Mouse (Mus musculus): ENCODE measurements around the gene Scamp3. TPM values are rescaled to one million over a fixed set of nuclear protein-coding genes. Genes with fewer than 3 reads are reported as not detected.

Gene Scamp3
- polyA plus RNA-seq, 1 experiment from 2014 or later = 79.6 TPM

GRCm38 (mm10) chr3:89218271-89218670 is 41.0 kb downstream of the Scamp3 start:
- Histone ChIP-seq H3K36me3 (ENCODE audit: inconsistent target) (no peaks in the 10 kb centered on the region), H3K4me3 (ENCODE audit: inconsistent target) (no peak overlapping the region), H3K27ac (no peak overlapping the region), H3K79me2 (ENCODE audit: inconsistent target) (peaks cover 3% of the 10 kb centered on the region; the same call in 1 of the 2 replicates)
- WGBS (ENCODE audit: missing documents) = 100% methylated on average over 1 of the region's 1 CpGs

GRCm38 (mm10) chr3:89219546-89219945 is 42.3 kb downstream of the Scamp3 start:
- Histone ChIP-seq H3K27ac (no peak overlapping the region), H3K4me3 (ENCODE audit: inconsistent target) (no peak overlapping the region), H3K36me3 (ENCODE audit: inconsistent target) (no peaks in the 10 kb centered on the region), H3K79me2 (ENCODE audit: inconsistent target) (no peaks in the 10 kb centered on the region)
- 58% methylated on average over 8 of the region's 8 CpGs for WGBS (ENCODE audit: missing documents)

- H3K79me2 ChIP-seq (ENCODE audit: inconsistent target) = no peaks in the 10 kb centered on the region
- 96% methylated on average over 5 of the region's 5 CpGs for WGBS (ENCODE audit: missing documents)
- H3K27ac ChIP-seq = no peak overlapping the region
- no peaks in the 10 kb centered on the region for H3K36me3 ChIP-seq (ENCODE audit: inconsistent target)
- H3K4me3 ChIP-seq (ENCODE audit: inconsistent target) = no peak overlapping the region
Measured at GRCm38 (mm10) chr3:89221167-89221566, 43.9 kb downstream of the Scamp3 start.

GRCm38 (mm10) chr3:89224796-89225195 is 47.5 kb downstream of the Scamp3 start:
- no peak overlapping the region for H3K27ac ChIP-seq
- H3K36me3 ChIP-seq (ENCODE audit: inconsistent target) = no peaks in the 10 kb centered on the region
- no peak overlapping the region for H3K4me3 ChIP-seq (ENCODE audit: inconsistent target)
- WGBS (ENCODE audit: missing documents) = 76% methylated on average over 11 of the region's 11 CpGs
- no peaks in the 10 kb centered on the region for H3K79me2 ChIP-seq (ENCODE audit: inconsistent target)

GRCm38 (mm10) chr3:89225321-89225815 is 48.1 kb downstream of the Scamp3 start:
- Histone ChIP-seq H3K4me3 (ENCODE audit: inconsistent target) (no peak overlapping the region), H3K36me3 (ENCODE audit: inconsistent target) (no peaks in the 10 kb centered on the region), H3K27ac (no peak overlapping the region), H3K79me2 (ENCODE audit: inconsistent target) (no peaks in the 10 kb centered on the region)
- WGBS (ENCODE audit: missing documents) = 92% methylated on average over 12 of the region's 12 CpGs

- H3K4me3 ChIP-seq (ENCODE audit: inconsistent target) = no peak overlapping the region
- no peaks in the 10 kb centered on the region for H3K36me3 ChIP-seq (ENCODE audit: inconsistent target)
- H3K79me2 ChIP-seq (ENCODE audit: inconsistent target) = no peaks in the 10 kb centered on the region
- WGBS (ENCODE audit: missing documents) = 64% methylated on average over 4 of the region's 4 CpGs
- no peak overlapping the region for H3K27ac ChIP-seq
Measured at GRCm38 (mm10) chr3:89225918-89226317, 48.6 kb downstream of the Scamp3 start.

- WGBS (ENCODE audit: missing documents) = 96% methylated on average over 11 of the region's 11 CpGs
Measured at GRCm38 (mm10) chr3:89226361-89226760, 49.1 kb downstream of the Scamp3 start.

GRCm38 (mm10) chr3:89226900-89227299 is 49.6 kb downstream of the Scamp3 start, which contains the start of gene Mtx1:
Gene Mtx1 (minus strand): TSS chr3:89227088.
- 26% methylated on average over 20 of the region's 21 CpGs for WGBS (ENCODE audit: missing documents)
- Histone ChIP-seq H3K4me3 (ENCODE audit: inconsistent target) (no peak within 1 kb of the TSS; the same call in 1 of the 2 replicates), H3K36me3 (ENCODE audit: inconsistent target) (no peaks in the 10 kb centered on the region), H3K27ac (no peak within 1 kb of the TSS), H3K79me2 (ENCODE audit: inconsistent target) (no peaks in the 10 kb centered on the region)

More at GRCm38 (mm10) chr3:89226361-89226760, 49.1 kb downstream of the Scamp3 start:
- H3K36me3 ChIP-seq (ENCODE audit: inconsistent target) = no peaks in the 10 kb centered on the region
- H3K4me3 ChIP-seq (ENCODE audit: inconsistent target) = no peak overlapping the region
- no peaks in the 10 kb centered on the region for H3K79me2 ChIP-seq (ENCODE audit: inconsistent target)
- no peak overlapping the region for H3K27ac ChIP-seq

GRCm38 (mm10) chr3:89227307-89228179 is 50.3 kb downstream of the Scamp3 start:
- Histone ChIP-seq H3K79me2 (ENCODE audit: inconsistent target) (no peaks in the 10 kb centered on the region), H3K36me3 (ENCODE audit: inconsistent target) (no peaks in the 10 kb centered on the region), H3K4me3 (ENCODE audit: inconsistent target) (peak overlapping the region; percentile 37; the same call in 1 of the 2 replicates), H3K27ac (no peak overlapping the region)
- 15% methylated on average over 41 of the region's 41 CpGs for whole genome bisulfite sequencing (ENCODE audit: missing documents)

GRCm38 (mm10) chr3:89228180-89228549 is 50.9 kb downstream of the Scamp3 start:
- H3K4me3 ChIP-seq (ENCODE audit: inconsistent target) = peak overlapping the region; percentile 37
- no peaks in the 10 kb centered on the region for H3K79me2 ChIP-seq (ENCODE audit: inconsistent target)
- no peaks in the 10 kb centered on the region for H3K36me3 ChIP-seq (ENCODE audit: inconsistent target)
- WGBS (ENCODE audit: missing documents) = 2% methylated on average over 20 of the region's 20 CpGs
- H3K27ac ChIP-seq = no peak overlapping the region

GRCm38 (mm10) chr3:89228836-89229235 is 51.6 kb downstream of the Scamp3 start, which contains the start of gene Muc1:
Gene Muc1 (plus strand): TSS chr3:89229057.
- 63% methylated on average over 10 of the region's 10 CpGs for WGBS (ENCODE audit: missing documents)
- H3K36me3 ChIP-seq (ENCODE audit: inconsistent target) = no peaks in the 10 kb centered on the region
- no peak within 1 kb of the TSS for H3K27ac ChIP-seq

GRCm38 (mm10) chr3:89229276-89229675 is 52.0 kb downstream of the Scamp3 start:
- Histone ChIP-seq H3K79me2 (ENCODE audit: inconsistent target) (no peaks in the 10 kb centered on the region), H3K27ac (no peak overlapping the region), H3K4me3 (ENCODE audit: inconsistent target) (no peak overlapping the region), H3K36me3 (ENCODE audit: inconsistent target) (no peaks in the 10 kb centered on the region)
- WGBS (ENCODE audit: missing documents) = 95% methylated on average over 4 of the region's 4 CpGs

More at GRCm38 (mm10) chr3:89228836-89229235, 51.6 kb downstream of the Scamp3 start, which contains the start of gene Muc1:
- Histone ChIP-seq H3K79me2 (ENCODE audit: inconsistent target) (no peaks in the 10 kb centered on the region), H3K4me3 (ENCODE audit: inconsistent target) (peak within 1 kb of the TSS; percentile 37)

GRCm38 (mm10) chr3:89230561-89230960 is 53.3 kb downstream of the Scamp3 start:
- WGBS (ENCODE audit: missing documents) = 100% methylated on average over 2 of the region's 2 CpGs
- no peak overlapping the region for H3K4me3 ChIP-seq (ENCODE audit: inconsistent target)

GRCm38 (mm10) chr3:89231345-89231744 is 54.1 kb downstream of the Scamp3 start:
- 17% methylated on average over 7 of the region's 7 CpGs for WGBS (ENCODE audit: missing documents)
- H3K4me3 ChIP-seq (ENCODE audit: inconsistent target) = no peak overlapping the region

More at GRCm38 (mm10) chr3:89230561-89230960, 53.3 kb downstream of the Scamp3 start:
- H3K36me3 ChIP-seq (ENCODE audit: inconsistent target) = no peaks in the 10 kb centered on the region
- H3K79me2 ChIP-seq (ENCODE audit: inconsistent target) = no peaks in the 10 kb centered on the region
- no peak overlapping the region for H3K27ac ChIP-seq

GRCm38 (mm10) chr3:89231772-89232275 is 54.6 kb downstream of the Scamp3 start:
- no peaks in the 10 kb centered on the region for H3K79me2 ChIP-seq (ENCODE audit: inconsistent target)
- 84% methylated on average over 14 of the region's 16 CpGs for WGBS (ENCODE audit: missing documents)
- H3K36me3 ChIP-seq (ENCODE audit: inconsistent target) = no peaks in the 10 kb centered on the region
- no peak overlapping the region for H3K4me3 ChIP-seq (ENCODE audit: inconsistent target)
- no peak overlapping the region for H3K27ac ChIP-seq

More at GRCm38 (mm10) chr3:89231345-89231744, 54.1 kb downstream of the Scamp3 start:
- no peaks in the 10 kb centered on the region for H3K36me3 ChIP-seq (ENCODE audit: inconsistent target)
- H3K27ac ChIP-seq = no peak overlapping the region
- H3K79me2 ChIP-seq (ENCODE audit: inconsistent target) = no peaks in the 10 kb centered on the region

All from macrophage (primary cell).